Mouse (Mus musculus) stomach, embryonic 14.5 days (tissue): ENCODE data around the gene Olfr1392. TPM values are rescaled to one million over a fixed set of nuclear protein-coding genes. Genes with fewer than 3 reads are reported as not detected.

Experiments
- ATAC-seq: fragments of 200-750 bp; cut with Nextera tagmentation; 2 replicates; pipeline ENCODE4 v1.8.0; 2017; ENCODE audit warnings: low read depth, moderate TSS enrichment; ENCODE audit not compliant: insufficient number of reproducible peaks, insufficient read depth, low FRiP score
- H3K27ac ChIP-seq: fragments of 300-500 bp; sonication (generic); 2 replicates; pipeline ENCODE4 v1.5.1; 2014; ENCODE audit warnings: mild to moderate bottlenecking, low read length, moderate library complexity, mixed read lengths
- H3K27me3 ChIP-seq: fragments of 300-500 bp; sonication (generic); 2 replicates; pipeline ENCODE4 v1.6.1; 2014; ENCODE audit warnings: low read length, control low read depth, mixed read lengths; ENCODE audit not compliant: control insufficient read depth, insufficient read depth
- H3K36me3 ChIP-seq: fragments of 300-500 bp; sonication (generic); 2 replicates; pipeline ENCODE4 v1.6.1; 2014; ENCODE audit warnings: mild to moderate bottlenecking, control low read depth, low read length, moderate library complexity, mixed read lengths; ENCODE audit not compliant: control insufficient read depth, insufficient read depth
- H3K4me1 ChIP-seq: fragments of 300-500 bp; sonication (generic); 2 replicates; pipeline ENCODE4 v1.6.1; 2014; ENCODE audit warnings: low read length, control low read depth, mixed read lengths; ENCODE audit not compliant: control insufficient read depth, insufficient read depth
- H3K4me2 ChIP-seq: fragments of 300-500 bp; sonication (generic); replicated peaks from 2 replicates; pipeline ENCODE4 v1.6.1; 2014; ENCODE audit warnings: low read depth, low read length, control low read depth
- H3K4me3 ChIP-seq: fragments of 300-500 bp; sonication (generic); 2 replicates; pipeline ENCODE4 v1.5.1; 2014; ENCODE audit warnings: low read depth, low read length, control low read depth
- H3K9ac ChIP-seq: fragments of 300-500 bp; sonication (generic); replicated peaks from 2 replicates; pipeline ENCODE4 v1.6.1; 2014; ENCODE audit warnings: low read depth, mild to moderate bottlenecking, control low read depth, low read length, moderate library complexity, mixed read lengths
- H3K9me3 ChIP-seq: fragments of 300-500 bp; sonication (generic); 2 replicates; pipeline ENCODE4 v1.6.1; 2016; ENCODE audit warnings: low read depth, low read length, control low read depth; ENCODE audit not compliant: control insufficient read depth
- WGBS: fragments of 180-500 bp; shearing (Covaris S2); extraction: QIAGEN DNeasy Blood & Tissue Kit; methylation state at CpG from one replicate; pipeline ENCODE4 v1.1.7; 2014; 5-methylcytosine and 5-hydroxymethylcytosine counted together
- polyA plus RNA-seq: library from polyadenylated mRNA; unstranded; fragments of >200 nt; fragmentation: Nextera tagmentation; extraction: Ambion mirVana; gene quantifications from 2 replicates; pipeline ENCODE4 v1.2.1, GENCODE M21; 2014

Olfr1392 gene
- polyA plus RNA-seq, 1 experiment from 2014 or later = 0.13 TPM

GRCm38 (mm10) chr11:49260598-49261312 lies 24.3 kb upstream of the Olfr1392 start:
- Histone ChIP-seq H3K9me3 (no peaks in the 10 kb centered on the region), H3K36me3 (peaks cover 28% of the 10 kb centered on the region), H3K4me3 (no peak overlapping the region), H3K4me2 (no peak overlapping the region), H3K27ac (no peak overlapping the region), H3K9ac (no peak overlapping the region), H3K4me1 (no peaks in the 10 kb centered on the region), H3K27me3 (no peaks in the 10 kb centered on the region)
- ATAC-seq = no peak
- 90% methylated on average over 21 of the region's 21 CpGs for WGBS

GRCm38 (mm10) chr11:49261313-49261855 lies 23.7 kb upstream of the Olfr1392 start:
- Histone ChIP-seq H3K27ac (no peak overlapping the region), H3K36me3 (peaks cover 28% of the 10 kb centered on the region), H3K4me2 (no peak overlapping the region), H3K4me1 (no peaks in the 10 kb centered on the region), H3K4me3 (no peak overlapping the region), H3K9me3 (no peaks in the 10 kb centered on the region), H3K9ac (no peak overlapping the region), H3K27me3 (no peaks in the 10 kb centered on the region)
- WGBS = 95% methylated on average over 14 of the region's 14 CpGs
- ATAC-seq = no peak

GRCm38 (mm10) chr11:49262286-49262685 lies 22.8 kb upstream of the Olfr1392 start:
- Histone ChIP-seq H3K4me3 (no peak overlapping the region), H3K27me3 (no peaks in the 10 kb centered on the region), H3K27ac (no peak overlapping the region), H3K36me3 (peaks cover 28% of the 10 kb centered on the region), H3K4me1 (no peaks in the 10 kb centered on the region; the same call in 1 of the 2 replicates), H3K4me2 (no peak overlapping the region), H3K9me3 (no peaks in the 10 kb centered on the region), H3K9ac (no peak overlapping the region)
- ATAC-seq = no peak
- WGBS = 88% methylated on average over 5 of the region's 5 CpGs

GRCm38 (mm10) chr11:49263149-49263548 lies 21.9 kb upstream of the Olfr1392 start:
- ATAC-seq = no peak
- no peak overlapping the region for H3K27ac ChIP-seq
- H3K4me2 ChIP-seq = no peak overlapping the region
- H3K27me3 ChIP-seq = no peaks in the 10 kb centered on the region
- no peak overlapping the region for H3K9ac ChIP-seq
- no peak overlapping the region for H3K4me3 ChIP-seq
- H3K36me3 ChIP-seq = peaks cover 28% of the 10 kb centered on the region
- no peaks in the 10 kb centered on the region; the same call in 1 of the 2 replicates for H3K4me1 ChIP-seq
- 94% methylated on average over 6 of the region's 6 CpGs for WGBS
- H3K9me3 ChIP-seq = no peaks in the 10 kb centered on the region

- Histone ChIP-seq H3K9me3 (no peaks in the 10 kb centered on the region), H3K9ac (no peak overlapping the region), H3K4me3 (no peak overlapping the region), H3K27me3 (no peaks in the 10 kb centered on the region), H3K4me1 (no peaks in the 10 kb centered on the region; the same call in 1 of the 2 replicates), H3K27ac (no peak overlapping the region), H3K4me2 (no peak overlapping the region), H3K36me3 (peaks cover 25% of the 10 kb centered on the region)
- WGBS = 84% methylated on average over 7 of the region's 7 CpGs
- no peak for ATAC-seq
Measured at GRCm38 (mm10) chr11:49264081-49264480, 21.0 kb upstream of the Olfr1392 start.

GRCm38 (mm10) chr11:49264622-49265021 lies 20.5 kb upstream of the Olfr1392 start:
- no peak for ATAC-seq
- Histone ChIP-seq H3K9me3 (no peaks in the 10 kb centered on the region), H3K9ac (no peak overlapping the region), H3K4me2 (no peak overlapping the region), H3K4me3 (no peak overlapping the region), H3K4me1 (no peaks in the 10 kb centered on the region; the same call in 1 of the 2 replicates), H3K36me3 (peaks cover 25% of the 10 kb centered on the region), H3K27me3 (no peaks in the 10 kb centered on the region), H3K27ac (no peak overlapping the region)
- 74% methylated on average over 11 of the region's 11 CpGs for WGBS

- Histone ChIP-seq H3K9me3 (no peaks in the 10 kb centered on the region), H3K4me3 (no peak overlapping the region)
Measured at GRCm38 (mm10) chr11:49265101-49265500, 20.0 kb upstream of the Olfr1392 start.

GRCm38 (mm10) chr11:49266671-49267070 lies 18.4 kb upstream of the Olfr1392 start:
- no peak overlapping the region for H3K4me3 ChIP-seq
- H3K9ac ChIP-seq = no peak overlapping the region
- WGBS = 59% methylated on average over 6 of the region's 6 CpGs
- no peak for ATAC-seq
- H3K4me2 ChIP-seq = no peak overlapping the region
- H3K9me3 ChIP-seq = no peaks in the 10 kb centered on the region
- no peaks in the 10 kb centered on the region; the same call in 1 of the 2 replicates for H3K4me1 ChIP-seq
- H3K27ac ChIP-seq = no peak overlapping the region
- H3K36me3 ChIP-seq = peaks cover 7% of the 10 kb centered on the region
- no peaks in the 10 kb centered on the region for H3K27me3 ChIP-seq

More at GRCm38 (mm10) chr11:49265101-49265500, 20.0 kb upstream of the Olfr1392 start:
- 87% methylated on average over 8 of the region's 8 CpGs for WGBS
- no peak for ATAC-seq
- Histone ChIP-seq H3K4me1 (no peaks in the 10 kb centered on the region; the same call in 1 of the 2 replicates), H3K4me2 (no peak overlapping the region), H3K27ac (no peak overlapping the region), H3K36me3 (peaks cover 22% of the 10 kb centered on the region), H3K9ac (no peak overlapping the region), H3K27me3 (no peaks in the 10 kb centered on the region)
